Mouse (Mus musculus) forebrain, embryonic 14.5 days (tissue): ENCODE results near the gene Ubqln4. TPM values are rescaled to one million over a fixed set of nuclear protein-coding genes. Genes with fewer than 3 reads are reported as not detected.
A peak's percentile ranks its signal among the peaks of the same experiment; 100 is the strongest.

Experiments
- ATAC-seq: fragments of 200-750 bp; cut with Nextera tagmentation; 2 replicates; pipeline ENCODE4 v1.8.0; 2017; ENCODE audit warnings: mild to moderate bottlenecking, moderate library complexity
- DNase-seq: peaks from one replicate; pipeline ENCODE4 v3.0.0-alpha.2; 2015; ENCODE audit warnings: low spot score
- H3K27ac ChIP-seq: fragments of 300-500 bp; sonication (generic); 2 replicates; pipeline ENCODE4 v1.5.1; 2014; ENCODE audit warnings: low read depth, mild to moderate bottlenecking, control low read depth, low read length, moderate library complexity
- H3K27me3 ChIP-seq: fragments of 300-500 bp; sonication (generic); replicated peaks from 2 replicates; pipeline ENCODE4 v1.6.1; 2014; ENCODE audit warnings: low read length, control low read depth, mixed read lengths; ENCODE audit not compliant: control insufficient read depth, insufficient read depth
- H3K36me3 ChIP-seq: fragments of 300-500 bp; sonication (generic); 2 replicates; pipeline ENCODE4 v1.6.1; 2014; ENCODE audit warnings: low read length, control low read depth; ENCODE audit not compliant: control insufficient read depth, insufficient read depth
- H3K4me1 ChIP-seq: fragments of 300-500 bp; sonication (generic); 2 replicates; pipeline ENCODE4 v1.6.1; 2014; ENCODE audit warnings: antibody characterized with exemption, low read length, control low read depth; ENCODE audit not compliant: control insufficient read depth, insufficient read depth
- H3K4me2 ChIP-seq: fragments of 300-500 bp; sonication (generic); 2 replicates; pipeline ENCODE4 v1.6.1; 2014; ENCODE audit warnings: mild to moderate bottlenecking, control low read depth, low read length
- H3K4me3 ChIP-seq: fragments of 300-500 bp; sonication (generic); 2 replicates; pipeline ENCODE4 v1.5.1; 2014; ENCODE audit warnings: low read depth, low read length, control low read depth
- H3K9ac ChIP-seq: fragments of 300-500 bp; sonication (generic); 2 replicates; pipeline ENCODE4 v1.6.1; 2014; ENCODE audit warnings: mild to moderate bottlenecking, low read length, control low read depth, moderate library complexity
- H3K9me3 ChIP-seq: fragments of 300-500 bp; sonication (generic); replicated peaks from 2 replicates; pipeline ENCODE4 v1.6.1; 2016; ENCODE audit warnings: low read length, control low read depth, mixed read lengths; ENCODE audit not compliant: control insufficient read depth
- WGBS: fragments of 180-500 bp; shearing (Covaris S2); extraction: QIAGEN DNeasy Blood & Tissue Kit; methylation state at CpG from one replicate; pipeline ENCODE4 v1.1.7; 2014; 5-methylcytosine and 5-hydroxymethylcytosine counted together
- polyA plus RNA-seq: library from polyadenylated mRNA; unstranded; fragments of >200 nt; fragmentation: Nextera tagmentation; extraction: Ambion mirVana; gene quantifications from 2 replicates; pipeline ENCODE4 v1.2.1, GENCODE M21; 2014

The Ubqln4 gene
- polyA plus RNA-seq, 1 experiment from 2014 or later: 40.5 TPM

DNA sequence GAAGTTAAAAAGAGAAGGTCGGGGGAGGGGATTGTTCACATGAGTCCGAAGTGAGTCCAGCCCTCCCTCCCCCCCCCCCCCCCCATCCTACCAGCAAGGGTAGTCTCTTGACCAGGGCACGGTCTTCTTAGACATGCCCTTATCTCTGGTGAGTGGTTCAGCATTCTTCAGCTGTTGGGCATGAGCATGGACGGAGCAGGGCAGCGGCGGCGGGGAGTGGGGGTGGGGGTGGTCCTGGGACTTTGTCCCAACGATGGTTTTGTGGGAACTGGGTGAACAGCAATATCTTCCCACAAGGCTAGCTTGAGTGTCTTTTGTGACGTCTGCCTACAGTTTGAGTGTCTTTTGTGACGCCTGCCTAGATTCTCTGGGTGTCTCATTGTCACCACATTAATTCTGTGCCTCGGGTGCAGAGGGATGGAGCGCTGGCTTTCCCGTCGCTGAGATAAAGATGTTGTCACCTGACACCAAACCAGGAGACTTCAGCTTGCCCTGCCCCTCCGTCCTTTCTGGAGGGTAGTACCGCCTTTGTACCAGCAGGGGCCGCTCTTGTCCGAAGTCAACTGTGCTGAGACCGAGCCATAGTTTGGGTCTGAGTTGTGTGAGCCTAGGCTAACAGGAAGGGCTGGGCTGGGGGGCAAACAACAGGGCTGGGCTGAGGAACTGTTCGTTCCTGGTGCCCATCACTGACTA is 53.7 kb downstream of the Ubqln4 start:
- H3K4me1 ChIP-seq: no peaks in the 10 kb centered on the region
- peak; percentile 93 for ATAC-seq
- H3K4me3 ChIP-seq: peak overlapping the region; percentile 17
- under 1% methylated on average over 20 of the region's 20 CpGs for WGBS
- H3K36me3 ChIP-seq: no peaks in the 10 kb centered on the region
- H3K27ac ChIP-seq: no peak overlapping the region
- no peaks in the 10 kb centered on the region for H3K27me3 ChIP-seq
- H3K9ac ChIP-seq: peak overlapping the region; percentile 56
- H3K4me2 ChIP-seq: peak overlapping the region; percentile 53
- peak; percentile 88 for DNase-seq
- no peaks in the 10 kb centered on the region for H3K9me3 ChIP-seq

DNA sequence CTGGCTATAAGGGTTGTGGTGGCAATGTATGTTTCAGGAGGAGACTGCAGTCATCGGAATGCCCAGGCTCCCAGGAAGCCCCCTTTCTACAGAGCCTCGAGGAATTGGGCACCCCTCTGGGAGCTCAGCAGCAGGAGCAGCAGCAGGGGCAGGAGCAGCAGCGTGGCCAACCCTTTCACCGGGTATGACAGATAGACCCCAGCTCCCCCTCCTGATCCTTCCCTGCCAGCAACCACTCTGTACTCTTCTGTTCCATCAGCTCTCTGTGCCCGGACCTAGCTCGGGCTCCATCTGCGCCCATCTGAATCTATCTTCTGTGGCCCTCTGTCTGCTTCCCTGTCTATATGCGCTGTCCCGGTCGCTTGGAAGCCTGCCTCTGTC is 54.2 kb downstream of the Ubqln4 start:
- no peaks in the 10 kb centered on the region for H3K36me3 ChIP-seq
- 17% methylated on average over 10 of the region's 10 CpGs for WGBS
- no peaks in the 10 kb centered on the region for H3K4me1 ChIP-seq
- no peak overlapping the region for H3K27ac ChIP-seq
- H3K9me3 ChIP-seq: no peaks in the 10 kb centered on the region
- H3K27me3 ChIP-seq: no peaks in the 10 kb centered on the region
- DNase-seq: no peak
- H3K4me2 ChIP-seq: peak overlapping the region; percentile 53
- peak overlapping the region; percentile 40; the same call in 1 of the 2 replicates for H3K9ac ChIP-seq
- H3K4me3 ChIP-seq: no peak overlapping the region
- peak; percentile 49 for ATAC-seq

DNA sequence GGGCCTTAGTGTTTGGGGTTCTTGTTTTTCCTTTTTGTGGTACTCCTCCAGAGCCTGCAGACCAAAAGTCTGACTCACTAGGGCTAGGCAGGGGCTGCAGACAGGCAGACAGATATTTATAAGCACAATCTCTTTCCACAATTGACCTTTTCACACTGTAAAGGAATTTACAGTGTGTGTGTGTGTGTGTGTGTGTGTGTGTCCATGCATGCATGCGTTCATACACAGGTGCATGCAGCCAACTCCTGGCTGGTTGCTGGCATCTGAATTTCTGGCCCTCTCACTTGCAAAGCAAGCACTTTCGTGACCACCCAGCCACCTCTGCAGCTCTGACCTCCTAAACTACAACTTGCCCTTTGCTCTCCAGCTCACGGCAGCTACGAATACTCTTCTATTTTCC is 55.5 kb downstream of the Ubqln4 start:
- Histone ChIP-seq H3K4me3 (no peak overlapping the region), H3K27me3 (no peaks in the 10 kb centered on the region), H3K4me2 (no peak overlapping the region), H3K9ac (no peak overlapping the region), H3K36me3 (no peaks in the 10 kb centered on the region), H3K9me3 (no peaks in the 10 kb centered on the region), H3K27ac (no peak overlapping the region), H3K4me1 (no peaks in the 10 kb centered on the region)
- DNase-seq (no peak), ATAC-seq (no peak)
- 80% methylated on average over 4 of the region's 4 CpGs for WGBS

DNA sequence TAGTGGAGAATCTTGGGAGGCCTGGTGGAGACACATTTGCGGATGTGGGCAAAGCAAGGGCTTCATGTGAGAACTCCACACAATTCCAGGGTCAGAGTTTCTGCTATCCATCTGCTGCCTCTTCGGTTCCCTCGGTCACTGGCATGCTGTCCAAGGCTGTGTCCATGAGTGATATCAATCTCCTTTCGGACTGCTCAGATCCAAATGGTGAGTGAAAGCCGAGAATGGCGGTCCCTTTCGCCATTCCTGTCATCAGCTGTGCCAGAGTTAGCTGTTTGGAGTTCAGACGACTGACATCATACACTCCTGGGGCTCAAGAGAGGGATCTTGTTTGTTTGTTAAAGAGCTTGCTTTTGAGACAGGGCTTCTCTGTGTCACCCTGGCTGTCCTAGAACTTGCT is 60.9 kb downstream of the Ubqln4 start:
- Histone ChIP-seq H3K27me3 (no peaks in the 10 kb centered on the region), H3K9me3 (no peaks in the 10 kb centered on the region), H3K9ac (no peak overlapping the region), H3K4me1 (peaks cover 3% of the 10 kb centered on the region; the same call in 1 of the 2 replicates), H3K36me3 (no peaks in the 10 kb centered on the region), H3K4me3 (no peak overlapping the region), H3K27ac (no peak overlapping the region), H3K4me2 (no peak overlapping the region)
- DNase-seq (no peak), ATAC-seq (no peak)
- 83% methylated on average over 8 of the region's 8 CpGs for WGBS

DNA sequence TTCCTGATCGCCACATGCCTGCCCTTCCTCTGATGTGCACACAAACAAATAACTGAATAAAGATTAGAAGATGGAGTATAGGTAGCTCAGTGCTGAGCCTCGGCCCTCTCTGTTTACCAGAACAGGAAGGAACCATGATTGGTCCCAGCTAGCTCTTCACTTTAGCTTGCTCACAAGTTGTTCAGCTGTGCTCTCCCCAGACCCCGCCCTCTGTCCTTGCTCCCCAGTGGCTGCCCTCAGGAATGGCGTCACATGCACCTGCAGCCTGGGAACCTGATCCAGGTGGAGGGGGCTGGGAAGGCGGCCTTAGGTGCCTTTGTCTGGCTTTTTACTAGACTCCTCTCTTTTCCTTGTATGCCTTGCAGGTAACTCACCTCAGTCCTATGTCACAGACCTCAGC is 61.6 kb downstream of the Ubqln4 start:
- no peak for ATAC-seq
- H3K4me2 ChIP-seq: no peak overlapping the region
- 65% methylated on average over 5 of the region's 5 CpGs for WGBS

DNA sequence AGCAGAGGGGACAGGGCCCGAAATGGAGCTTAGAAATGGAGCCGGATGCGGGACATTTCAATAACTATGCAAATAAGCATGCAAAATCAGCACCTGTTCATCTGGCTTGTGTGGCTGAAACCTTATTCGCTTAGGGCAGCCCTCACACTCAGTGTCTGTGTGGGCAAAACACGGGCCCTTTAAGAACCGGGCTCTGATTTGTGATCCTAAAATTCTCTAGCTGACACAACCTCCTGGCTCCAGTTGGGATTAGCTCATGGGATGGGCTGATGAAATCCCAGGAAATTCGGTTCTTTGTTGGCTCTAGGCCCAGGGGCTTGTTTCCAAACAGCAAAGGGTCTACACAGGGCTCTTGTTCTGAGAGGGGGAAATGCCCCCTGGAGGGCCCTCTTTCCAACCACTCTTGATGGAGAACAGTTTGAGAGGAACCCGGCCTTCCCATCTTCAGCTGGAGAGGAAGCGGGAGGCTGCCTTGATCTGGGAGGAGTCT is 62.4 kb downstream of the Ubqln4 start:
- no peak overlapping the region for H3K4me2 ChIP-seq
- DNase-seq: peak; percentile 59

More for the DNA sequence above, 61.6 kb downstream of the Ubqln4 start:
- H3K9me3 ChIP-seq: no peaks in the 10 kb centered on the region
- H3K36me3 ChIP-seq: no peaks in the 10 kb centered on the region
- H3K4me3 ChIP-seq: no peak overlapping the region
- no peaks in the 10 kb centered on the region for H3K27me3 ChIP-seq
- peaks cover 3% of the 10 kb centered on the region; the same call in 1 of the 2 replicates for H3K4me1 ChIP-seq
- H3K27ac ChIP-seq: no peak overlapping the region
- DNase-seq: no peak
- H3K9ac ChIP-seq: no peak overlapping the region

DNA sequence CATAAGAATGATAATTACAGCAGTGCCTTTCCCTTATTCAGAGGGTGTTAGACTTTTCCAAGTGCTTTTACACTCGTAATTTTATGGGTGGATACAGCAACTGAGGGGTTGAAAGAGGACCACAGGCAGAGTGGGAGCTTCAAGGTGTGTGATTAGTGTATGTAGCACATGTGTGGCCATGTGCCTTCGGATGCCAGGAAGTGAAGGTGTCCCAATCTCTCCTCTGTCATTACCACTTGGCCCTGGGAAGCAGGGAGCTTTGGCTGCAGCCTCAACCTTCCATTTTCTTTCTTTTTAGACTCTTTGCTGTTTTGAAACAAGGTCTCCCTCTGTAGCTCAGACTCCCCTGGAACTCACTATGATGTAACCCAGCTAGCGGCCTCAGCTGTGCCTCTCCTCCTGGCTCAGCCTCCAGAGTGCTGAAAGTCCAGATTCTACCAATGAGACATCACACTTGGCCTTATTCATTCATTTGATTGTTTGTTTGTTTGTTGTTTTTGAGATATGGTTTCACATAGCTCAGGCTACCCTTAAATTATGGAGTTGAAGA is 63.5 kb downstream of the Ubqln4 start:
- Histone ChIP-seq H3K4me3 (no peak overlapping the region), H3K9me3 (no peaks in the 10 kb centered on the region), H3K4me1 (peaks cover 3% of the 10 kb centered on the region; the same call in 1 of the 2 replicates), H3K9ac (no peak overlapping the region), H3K27ac (no peak overlapping the region), H3K4me2 (no peak overlapping the region), H3K36me3 (no peaks in the 10 kb centered on the region), H3K27me3 (no peaks in the 10 kb centered on the region)
- ATAC-seq (no peak), DNase-seq (no peak)
- 72% methylated on average over 3 of the region's 3 CpGs for WGBS

More for the DNA sequence above, 62.4 kb downstream of the Ubqln4 start:
- no peak overlapping the region for H3K4me3 ChIP-seq
- WGBS: 38% methylated on average over 9 of the region's 9 CpGs
- peaks cover 3% of the 10 kb centered on the region; the same call in 1 of the 2 replicates for H3K4me1 ChIP-seq
- ATAC-seq: no peak; the same call in 1 of the 2 replicates
- H3K27me3 ChIP-seq: no peaks in the 10 kb centered on the region
- no peaks in the 10 kb centered on the region for H3K36me3 ChIP-seq
- H3K9me3 ChIP-seq: no peaks in the 10 kb centered on the region
- H3K27ac ChIP-seq: no peak overlapping the region
- no peak overlapping the region for H3K9ac ChIP-seq

DNA sequence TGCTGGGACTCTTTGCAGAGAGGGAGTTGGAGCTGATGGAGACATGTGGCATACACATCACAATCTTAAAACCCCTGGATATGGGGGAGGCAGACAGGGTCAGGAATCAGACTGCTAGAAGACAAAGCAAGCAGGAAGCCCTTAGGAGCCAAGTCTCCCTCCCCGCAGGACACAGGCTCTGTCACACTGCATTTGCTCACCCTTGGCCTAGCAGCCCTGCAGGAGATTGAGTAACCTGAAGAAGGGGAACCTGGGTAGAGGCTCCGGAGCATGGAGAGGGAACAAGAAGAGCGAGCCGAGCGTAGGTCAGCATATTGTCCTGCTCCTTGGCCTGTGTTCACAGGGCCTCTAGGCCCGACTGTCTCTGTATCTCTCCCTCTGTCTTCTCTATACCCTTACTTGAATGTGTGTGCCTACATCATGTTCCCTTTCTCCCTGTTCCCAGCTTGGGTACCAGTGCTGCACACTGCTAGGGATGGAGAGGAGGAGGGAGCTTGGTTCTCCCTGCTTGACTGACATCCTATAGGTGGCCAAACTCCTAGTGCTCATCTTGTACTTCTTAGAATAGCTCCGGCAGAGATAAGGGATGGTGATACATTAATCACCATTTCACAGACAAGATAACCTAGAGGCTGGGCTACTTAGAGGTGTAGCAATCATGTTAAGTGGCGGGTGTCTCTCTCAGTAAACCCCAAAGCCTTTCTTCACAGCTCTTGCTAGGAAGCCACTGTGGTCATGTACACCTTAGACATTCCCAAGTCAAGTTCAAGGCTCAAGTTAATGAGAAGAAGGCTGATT is 64.7 kb downstream of the Ubqln4 start:
- DNase-seq (no peak), ATAC-seq (no peak)
- H3K27me3 ChIP-seq: no peaks in the 10 kb centered on the region
- H3K9me3 ChIP-seq: no peaks in the 10 kb centered on the region
- no peak overlapping the region for H3K27ac ChIP-seq
- H3K9ac ChIP-seq: no peak overlapping the region
- peaks cover 3% of the 10 kb centered on the region; the same call in 1 of the 2 replicates for H3K4me1 ChIP-seq
- no peak overlapping the region for H3K4me2 ChIP-seq
- WGBS: 86% methylated on average over 8 of the region's 8 CpGs
- H3K36me3 ChIP-seq: no peaks in the 10 kb centered on the region
- H3K4me3 ChIP-seq: no peak overlapping the region
